Mouse (Mus musculus) gastrocnemius, adult 8-10 months (tissue): ENCODE results near the gene Gfap. TPM values are rescaled to one million over a fixed set of nuclear protein-coding genes. Genes with fewer than 3 reads are reported as not detected.

Experiments used
- DNase-seq, 2 experiments: peaks; one replicate each; pipeline ENCODE4 v3.0.0; 2022; ENCODE audit warnings: low spot score in 2 of 2
- total RNA-seq, 4 experiments: library from RNA; stranded (reverse); gene quantifications; 2 replicates each; pipeline ENCODE4 v1.2.4; 2022

The Gfap gene
- total RNA-seq, 4 experiments from 2014 or later: 0.11 to 0.36 TPM; not detected in 2

DNA sequence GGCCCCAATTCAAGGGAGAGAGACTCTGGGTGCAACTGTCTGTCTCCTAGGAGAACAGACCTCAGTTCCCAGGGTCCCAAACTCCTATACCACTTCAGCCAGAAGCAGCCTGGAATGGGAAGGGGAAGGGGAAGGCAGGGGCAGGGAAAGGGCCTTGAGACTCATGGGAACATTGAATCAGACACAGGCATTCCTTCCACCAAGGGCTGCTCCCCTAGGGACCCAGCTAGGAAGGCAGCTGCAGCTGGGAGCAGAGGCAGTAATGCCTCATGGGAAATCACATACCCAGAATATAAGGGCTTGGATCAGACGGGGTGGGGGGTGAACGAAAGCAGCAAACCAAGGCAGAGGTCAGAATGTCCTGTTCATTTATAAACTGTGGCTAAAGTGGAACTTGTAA, 62.6 kb downstream of the Gfap start:
- no peak for DNase-seq

DNA sequence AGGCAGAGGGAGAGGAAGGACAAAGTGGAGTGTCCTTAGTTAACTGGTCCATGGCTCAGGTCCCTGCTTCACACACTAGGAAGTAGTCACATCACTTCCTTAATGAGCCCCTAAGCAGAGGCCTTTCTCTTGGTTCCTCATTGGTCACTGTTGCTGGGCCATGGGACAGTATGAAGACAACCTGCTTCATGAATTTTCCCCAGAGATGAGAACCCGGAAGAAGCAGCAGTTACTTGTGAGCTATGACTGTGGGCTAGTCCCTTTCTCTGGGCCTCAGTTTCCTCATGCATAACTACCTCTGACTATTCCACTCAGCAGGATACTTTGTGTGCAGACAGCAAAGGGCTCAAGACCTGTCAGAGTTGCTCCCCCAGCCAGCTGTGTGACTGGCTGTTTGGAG, 63.3 kb downstream of the Gfap start:
- no peak for DNase-seq

Other genes with a start within 250 kb of the Gfap start
- not detected for gene Meioc, start 237.2 kb downstream of the Gfap start, total RNA-seq
- 10 to 100 TPM; 73.6 to 84.9 (median 79.9) TPM for gene Ccdc43, start 203.1 kb downstream of the Gfap start, total RNA-seq
- gene Adam11, start 139.5 kb downstream of the Gfap start, total RNA-seq: under 1 TPM; 0.19 to 0.34 (median 0.23) TPM
- 1 to 10 TPM; 3.0 to 4.7 (median 3.4) TPM for gene Gjc1, start 81.2 kb downstream of the Gfap start, total RNA-seq
- 1 to 10 TPM; 1.3 to 2.9 (median 2.2) TPM for gene Higd1b, start 65.1 kb downstream of the Gfap start, total RNA-seq
- gene Eftud2, start 19.9 kb downstream of the Gfap start, total RNA-seq: 10 to 100 TPM; 19.9 to 25.3 (median 23.8) TPM
- not detected for gene Ccdc103, start 19.7 kb downstream of the Gfap start, total RNA-seq
- not detected for gene Fam187a, start 15.7 kb downstream of the Gfap start, total RNA-seq
- not detected for gene Kif18b, start 24.2 kb upstream of the Gfap start, total RNA-seq
- gene C1ql1, start 45.8 kb upstream of the Gfap start, total RNA-seq: not detected
- 10 to 100 TPM; 44.4 to 52.7 (median 50.5) TPM for gene Nmt1, start 127.3 kb upstream of the Gfap start, total RNA-seq
- gene Dcakd, start 127.4 kb upstream of the Gfap start, total RNA-seq: 10 to 100 TPM; 10.3 to 15.1 (median 13.0) TPM
- gene Plcd3, start 200.7 kb upstream of the Gfap start, total RNA-seq: 1 to 10 TPM; 5.0 to 5.9 (median 5.5) TPM
- 10 to 100 TPM; 25.6 to 46.5 (median 41.0) TPM for gene Acbd4, start 200.8 kb upstream of the Gfap start, total RNA-seq
- gene Hexim1, start 215.3 kb upstream of the Gfap start, total RNA-seq: 10 to 100 TPM; 15.1 to 25.6 (median 18.7) TPM
- gene Hexim2, start 231.5 kb upstream of the Gfap start, total RNA-seq: 1 to 10 TPM; 1.7 to 4.0 (median 2.8) TPM